Mouse (Mus musculus) intestine, embryonic 16.5 days (tissue): ENCODE measurements at regions not wholly inside any gene's neighbourhood (a gene's known extent, or its start where the extent isn't known, plus 50 kb on each side); places are given as distances from the start of the nearest gene placed in this dataset.

Experiments used
- ATAC-seq: fragments of 200-750 bp; cut with Nextera tagmentation; 2 replicates; pipeline ENCODE4 v1.8.0; 2017; ENCODE audit warnings: moderate TSS enrichment, moderate library complexity
- H3K27ac ChIP-seq: fragments of 300-500 bp; sonication (generic); 2 replicates; pipeline ENCODE4 v1.5.1; 2014; ENCODE audit warnings: mild to moderate bottlenecking, low read length
- H3K27me3 ChIP-seq: fragments of 300-500 bp; sonication (generic); replicated peaks from 2 replicates; pipeline ENCODE4 v1.6.1; 2014; ENCODE audit warnings: low read length, control low read depth, mixed read lengths; ENCODE audit not compliant: control insufficient read depth, insufficient read depth
- H3K36me3 ChIP-seq: fragments of 300-500 bp; sonication (generic); 2 replicates; pipeline ENCODE4 v1.6.1; 2014; ENCODE audit warnings: low read length, control low read depth; ENCODE audit not compliant: control insufficient read depth, insufficient read depth
- H3K4me1 ChIP-seq: fragments of 300-500 bp; sonication (generic); 2 replicates; pipeline ENCODE4 v1.6.1; 2014; ENCODE audit warnings: low read length, control low read depth, mixed read lengths; ENCODE audit not compliant: control insufficient read depth, insufficient read depth
- H3K4me2 ChIP-seq: fragments of 300-500 bp; sonication (generic); 2 replicates; pipeline ENCODE4 v1.6.1; 2014; ENCODE audit warnings: low read depth, low read length, control low read depth
- H3K4me3 ChIP-seq: fragments of 300-500 bp; sonication (generic); 2 replicates; pipeline ENCODE4 v1.5.1; 2014; ENCODE audit warnings: mild to moderate bottlenecking, low read length
- H3K9ac ChIP-seq: fragments of 300-500 bp; sonication (generic); 2 replicates; pipeline ENCODE4 v1.6.1; 2014; ENCODE audit warnings: low read depth, low read length
- H3K9me3 ChIP-seq: fragments of 300-500 bp; sonication (generic); 2 replicates; pipeline ENCODE4 v1.6.1; 2016; ENCODE audit warnings: low read length, control low read depth; ENCODE audit not compliant: control insufficient read depth
- WGBS: fragments of 180-500 bp; shearing (Covaris S2); extraction: QIAGEN DNeasy Blood & Tissue Kit; methylation state at CpG from one replicate; pipeline ENCODE4 v1.1.7; 2014; 5-methylcytosine and 5-hydroxymethylcytosine counted together

- Histone ChIP-seq H3K4me2 (no peak overlapping the region), H3K9me3 (no peaks in the 10 kb centered on the region), H3K4me3 (no peak overlapping the region), H3K27ac (no peak overlapping the region), H3K27me3 (no peaks in the 10 kb centered on the region), H3K4me1 (no peaks in the 10 kb centered on the region), H3K9ac (no peak overlapping the region), H3K36me3 (no peaks in the 10 kb centered on the region)
- WGBS: 52% methylated on average over 12 of the region's 13 CpGs
- no peak for ATAC-seq
Measured at GRCm38 (mm10) chr13:72691783-72692729, 63.4 kb downstream of the Irx2 start.

GRCm38 (mm10) chr13:72707469-72707868 is 78.8 kb downstream of the Irx2 start:
- no peaks in the 10 kb centered on the region for H3K27me3 ChIP-seq
- H3K9me3 ChIP-seq: no peaks in the 10 kb centered on the region
- 76% methylated on average over 3 of the region's 3 CpGs for WGBS
- H3K4me2 ChIP-seq: no peak overlapping the region
- H3K4me3 ChIP-seq: no peak overlapping the region
- no peak overlapping the region for H3K27ac ChIP-seq
- ATAC-seq: no peak
- H3K9ac ChIP-seq: no peak overlapping the region
- no peaks in the 10 kb centered on the region for H3K4me1 ChIP-seq
- no peaks in the 10 kb centered on the region for H3K36me3 ChIP-seq

GRCm38 (mm10) chr13:72708728-72709127 is 80.1 kb downstream of the Irx2 start:
- no peak for ATAC-seq
- Histone ChIP-seq H3K9ac (no peak overlapping the region), H3K27ac (no peak overlapping the region), H3K4me3 (no peak overlapping the region), H3K9me3 (no peaks in the 10 kb centered on the region), H3K4me1 (no peaks in the 10 kb centered on the region), H3K4me2 (no peak overlapping the region), H3K36me3 (no peaks in the 10 kb centered on the region), H3K27me3 (no peaks in the 10 kb centered on the region)
- 59% methylated on average over 2 of the region's 2 CpGs for WGBS

GRCm38 (mm10) chr13:72710051-72710450 is 81.4 kb downstream of the Irx2 start:
- H3K4me2 ChIP-seq: no peak overlapping the region
- no peaks in the 10 kb centered on the region for H3K27me3 ChIP-seq
- no peak overlapping the region for H3K27ac ChIP-seq
- no peak for ATAC-seq
- no peak overlapping the region for H3K4me3 ChIP-seq
- H3K4me1 ChIP-seq: no peaks in the 10 kb centered on the region
- WGBS: 70% methylated on average over 5 of the region's 5 CpGs
- no peaks in the 10 kb centered on the region for H3K9me3 ChIP-seq
- H3K9ac ChIP-seq: no peak overlapping the region
- H3K36me3 ChIP-seq: no peaks in the 10 kb centered on the region

GRCm38 (mm10) chr13:72711136-72711535 is 82.5 kb downstream of the Irx2 start:
- Histone ChIP-seq H3K4me2 (no peak overlapping the region), H3K27me3 (no peaks in the 10 kb centered on the region), H3K36me3 (no peaks in the 10 kb centered on the region), H3K4me1 (no peaks in the 10 kb centered on the region), H3K27ac (no peak overlapping the region), H3K9me3 (no peaks in the 10 kb centered on the region), H3K4me3 (no peak overlapping the region), H3K9ac (no peak overlapping the region)
- ATAC-seq: no peak
- 34% methylated on average over 8 of the region's 8 CpGs for WGBS

GRCm38 (mm10) chr13:72711842-72712330 is 83.3 kb downstream of the Irx2 start:
- no peak overlapping the region for H3K9ac ChIP-seq
- no peak for ATAC-seq
- WGBS: 55% methylated on average over 4 of the region's 4 CpGs

GRCm38 (mm10) chr13:72714793-72715192 is 86.2 kb downstream of the Irx2 start:
- no peak overlapping the region for H3K4me2 ChIP-seq
- no peaks in the 10 kb centered on the region for H3K36me3 ChIP-seq
- 62% methylated on average over 7 of the region's 7 CpGs for WGBS
- no peak overlapping the region for H3K9ac ChIP-seq
- H3K4me3 ChIP-seq: no peak overlapping the region
- no peaks in the 10 kb centered on the region for H3K27me3 ChIP-seq
- H3K27ac ChIP-seq: no peak overlapping the region
- H3K9me3 ChIP-seq: no peaks in the 10 kb centered on the region
- ATAC-seq: no peak
- H3K4me1 ChIP-seq: no peaks in the 10 kb centered on the region

More at GRCm38 (mm10) chr13:72711842-72712330, 83.3 kb downstream of the Irx2 start:
- Histone ChIP-seq H3K27ac (no peak overlapping the region), H3K4me2 (no peak overlapping the region), H3K27me3 (no peaks in the 10 kb centered on the region), H3K4me1 (no peaks in the 10 kb centered on the region), H3K9me3 (no peaks in the 10 kb centered on the region), H3K36me3 (no peaks in the 10 kb centered on the region), H3K4me3 (no peak overlapping the region)

GRCm38 (mm10) chr13:72715959-72716680 is 87.5 kb downstream of the Irx2 start:
- Histone ChIP-seq H3K9ac (no peak overlapping the region), H3K4me3 (no peak overlapping the region), H3K4me1 (no peaks in the 10 kb centered on the region), H3K27me3 (no peaks in the 10 kb centered on the region), H3K27ac (no peak overlapping the region), H3K9me3 (no peaks in the 10 kb centered on the region), H3K4me2 (no peak overlapping the region), H3K36me3 (no peaks in the 10 kb centered on the region)
- 56% methylated on average over 6 of the region's 6 CpGs for WGBS
- no peak for ATAC-seq

GRCm38 (mm10) chr13:72727126-72727525 is 98.5 kb downstream of the Irx2 start:
- Histone ChIP-seq H3K4me1 (no peaks in the 10 kb centered on the region), H3K27ac (no peak overlapping the region), H3K36me3 (no peaks in the 10 kb centered on the region), H3K9me3 (no peaks in the 10 kb centered on the region), H3K9ac (no peak overlapping the region), H3K27me3 (no peaks in the 10 kb centered on the region), H3K4me2 (no peak overlapping the region), H3K4me3 (no peak overlapping the region)
- 45% methylated on average over 9 of the region's 9 CpGs for WGBS
- ATAC-seq: no peak
